Mouse (Mus musculus): Measurements from ENCODE around the gene Ttyh3.

DNA sequence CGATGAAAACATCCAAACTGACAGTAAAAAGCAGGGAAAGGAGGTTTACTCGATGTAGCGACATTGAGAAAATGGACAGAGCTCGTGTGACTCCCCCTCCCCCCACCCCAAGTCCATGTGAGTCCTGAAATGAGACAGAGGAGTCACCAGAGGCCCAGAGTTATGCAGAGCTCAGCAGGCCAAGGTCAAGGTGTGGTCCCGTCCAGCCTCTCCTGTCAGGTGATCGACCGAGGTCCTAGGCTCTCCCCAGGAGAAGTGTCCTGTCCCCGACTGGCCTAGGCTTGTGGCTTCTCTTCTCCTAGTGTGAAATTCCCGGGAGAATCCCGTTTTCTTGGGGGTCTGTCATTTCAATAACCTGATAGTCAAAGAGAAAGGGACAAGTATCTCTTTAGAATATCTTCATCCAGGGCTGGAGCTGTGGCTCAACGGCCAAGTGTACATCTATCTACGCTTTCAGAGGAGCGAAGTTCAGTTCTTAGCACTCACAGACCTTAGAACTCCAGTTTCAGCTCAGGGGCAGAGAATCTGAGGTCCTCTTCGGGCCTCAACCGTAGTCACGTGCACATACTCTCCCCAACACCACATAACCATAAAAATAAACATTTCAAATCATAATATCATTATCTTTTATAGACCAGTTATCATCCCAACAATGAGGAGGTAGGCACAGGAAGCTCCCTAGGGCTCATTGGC, 59.6 kb downstream of the Ttyh3 start:
- TF ChIP-seq POLR2A (IDR thresholded peaks at IDR 0.05; ENCODE audit: low read depth, low read length) (no peak), CTCF (IDR thresholded peaks at IDR 0.05; ENCODE audit: extremely low read depth, insufficient read length, insufficient replicate concordance, low read depth, low read length) (no peak)

All from small intestine, adult 2 months (tissue).